Mouse (Mus musculus): ENCODE measurements around the gene Ppp1r10.

DNA sequence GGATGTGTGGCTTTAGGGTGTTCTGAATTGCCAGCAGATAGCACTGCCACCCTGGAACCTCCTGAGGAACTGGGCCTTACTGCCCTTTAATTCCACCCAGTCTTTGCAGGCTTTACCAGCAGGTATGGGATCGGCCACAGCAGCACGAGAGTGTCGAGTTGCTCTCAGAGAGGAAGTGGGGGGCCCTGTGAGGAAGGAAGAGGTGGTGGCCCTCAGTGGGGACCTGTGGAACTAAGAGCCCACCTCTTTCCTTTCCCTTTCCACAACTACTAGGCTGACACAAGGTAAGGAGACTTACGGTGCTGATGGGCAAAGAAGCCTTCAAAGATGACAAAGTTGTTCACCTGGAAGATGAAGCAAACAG is 12.3 kb upstream of the Ppp1r10 start:
- no peak for TF ChIP-seq CTCF (IDR thresholded peaks at IDR 0.05; ENCODE audit: extremely low read depth, insufficient read depth, low read length)
- TF ChIP-seq POLR2A (IDR thresholded peaks at IDR 0.05; ENCODE audit: extremely low read depth, insufficient read depth, low read length) = no peak
